Mouse (Mus musculus): ENCODE measurements around the gene Mkrn2. TPM values are rescaled to one million over a fixed set of nuclear protein-coding genes. Genes with fewer than 3 reads are reported as not detected.

The Mkrn2 gene
- polyA plus RNA-seq, 1 experiment from 2014 or later: 25.0 TPM

GRCm38 (mm10) chr6:115584176-115584575 is 17.5 kb upstream of the Mkrn2 start:
- no peak for DNase-seq (ENCODE audit: low spot score)
- Histone ChIP-seq H3K36me3 (peaks cover 22% of the 10 kb centered on the region), H3K27ac (no peak overlapping the region), H3K4me1 (replicated peaks) (no peaks in the 10 kb centered on the region), H3K9me3 (no peaks in the 10 kb centered on the region), H3K4me3 (no peak overlapping the region), H3K27me3 (ENCODE audit: insufficient read depth, poor library complexity, severe bottlenecking) (no peaks in the 10 kb centered on the region)
- WGBS: 76% methylated on average over 3 of the region's 3 CpGs

- Histone ChIP-seq H3K4me3 (no peak overlapping the region), H3K4me1 (replicated peaks) (no peaks in the 10 kb centered on the region), H3K9me3 (no peaks in the 10 kb centered on the region), H3K27me3 (ENCODE audit: insufficient read depth, poor library complexity, severe bottlenecking) (no peaks in the 10 kb centered on the region), H3K36me3 (peaks cover 4% of the 10 kb centered on the region; the same call in 1 of the 2 replicates), H3K27ac (no peak overlapping the region)
- WGBS: 91% methylated on average over 10 of the region's 10 CpGs
- DNase-seq (ENCODE audit: low spot score): no peak
Observed at GRCm38 (mm10) chr6:115586321-115586720, 15.4 kb upstream of the Mkrn2 start.

GRCm38 (mm10) chr6:115591692-115592359 is 9.9 kb upstream of the Mkrn2 start:
- DNase-seq (ENCODE audit: low spot score): no peak
- 86% methylated on average over 19 of the region's 19 CpGs for WGBS
- Histone ChIP-seq H3K4me3 (no peak overlapping the region), H3K36me3 (no peaks in the 10 kb centered on the region), H3K9me3 (no peaks in the 10 kb centered on the region), H3K4me1 (replicated peaks) (no peaks in the 10 kb centered on the region), H3K27me3 (ENCODE audit: insufficient read depth, poor library complexity, severe bottlenecking) (no peaks in the 10 kb centered on the region), H3K27ac (no peak overlapping the region)

GRCm38 (mm10) chr6:115592458-115592857 is 9.2 kb upstream of the Mkrn2 start, which contains the start of gene Mkrn2os:
Mkrn2os (minus strand) TSS chr6:115592576.
- DNase-seq (ENCODE audit: low spot score): no peak
- 69% methylated on average over 5 of the region's 5 CpGs for WGBS

GRCm38 (mm10) chr6:115593252-115593651 is 8.4 kb upstream of the Mkrn2 start:
- DNase-seq (ENCODE audit: low spot score): no peak
- 82% methylated on average over 4 of the region's 4 CpGs for WGBS
- Histone ChIP-seq H3K9me3 (no peaks in the 10 kb centered on the region), H3K4me3 (no peak overlapping the region), H3K4me1 (replicated peaks) (no peaks in the 10 kb centered on the region), H3K27me3 (ENCODE audit: insufficient read depth, poor library complexity, severe bottlenecking) (no peaks in the 10 kb centered on the region), H3K27ac (no peak overlapping the region), H3K36me3 (no peaks in the 10 kb centered on the region)

More at GRCm38 (mm10) chr6:115592458-115592857, 9.2 kb upstream of the Mkrn2 start, which contains the start of gene Mkrn2os:
- Histone ChIP-seq H3K9me3 (no peaks in the 10 kb centered on the region), H3K4me1 (replicated peaks) (no peaks in the 10 kb centered on the region), H3K27ac (no peak within 1 kb of the TSS), H3K36me3 (no peaks in the 10 kb centered on the region), H3K27me3 (ENCODE audit: insufficient read depth, poor library complexity, severe bottlenecking) (no peaks in the 10 kb centered on the region), H3K4me3 (no peak within 1 kb of the TSS)

- H3K27me3 ChIP-seq (ENCODE audit: insufficient read depth, poor library complexity, severe bottlenecking): no peaks in the 10 kb centered on the region
- no peaks in the 10 kb centered on the region for H3K4me1 ChIP-seq (replicated peaks)
- DNase-seq (ENCODE audit: low spot score): no peak
- H3K4me3 ChIP-seq: no peak overlapping the region
- no peaks in the 10 kb centered on the region for H3K9me3 ChIP-seq
- WGBS: 83% methylated on average over 3 of the region's 3 CpGs
- no peaks in the 10 kb centered on the region for H3K36me3 ChIP-seq
- no peak overlapping the region for H3K27ac ChIP-seq
Observed at GRCm38 (mm10) chr6:115594463-115594862, 7.2 kb upstream of the Mkrn2 start.

- H3K9me3 ChIP-seq: no peaks in the 10 kb centered on the region
- no peak overlapping the region for H3K27ac ChIP-seq
- H3K36me3 ChIP-seq: no peaks in the 10 kb centered on the region
- no peaks in the 10 kb centered on the region for H3K4me1 ChIP-seq (replicated peaks)
- no peak for DNase-seq (ENCODE audit: low spot score)
- H3K4me3 ChIP-seq: no peak overlapping the region
- H3K27me3 ChIP-seq (ENCODE audit: insufficient read depth, poor library complexity, severe bottlenecking): no peaks in the 10 kb centered on the region
- 70% methylated on average over 3 of the region's 3 CpGs for WGBS
Observed at GRCm38 (mm10) chr6:115595667-115596066, 6.0 kb upstream of the Mkrn2 start.

- H3K4me1 ChIP-seq (replicated peaks): peaks cover 15% of the 10 kb centered on the region
- H3K36me3 ChIP-seq: peaks cover 11% of the 10 kb centered on the region; the same call in 1 of the 2 replicates
- no peaks in the 10 kb centered on the region for H3K9me3 ChIP-seq
- H3K4me3 ChIP-seq: peak overlapping the region; percentile 97
- no peaks in the 10 kb centered on the region for H3K27me3 ChIP-seq (ENCODE audit: insufficient read depth, poor library complexity, severe bottlenecking)
- 66% methylated on average over 4 of the region's 4 CpGs for WGBS
- peak overlapping the region; percentile 92 for H3K27ac ChIP-seq
- DNase-seq (ENCODE audit: low spot score): no peak
Observed at GRCm38 (mm10) chr6:115601322-115601714, 384 bp upstream of the Mkrn2 start.

GRCm38 (mm10) chr6:115606461-115606860 is 4.8 kb downstream of the Mkrn2 start:
- Histone ChIP-seq H3K27me3 (ENCODE audit: insufficient read depth, poor library complexity, severe bottlenecking) (no peaks in the 10 kb centered on the region), H3K9me3 (no peaks in the 10 kb centered on the region), H3K36me3 (peaks cover 35% of the 10 kb centered on the region), H3K4me1 (replicated peaks) (peaks cover 25% of the 10 kb centered on the region), H3K27ac (no peak overlapping the region), H3K4me3 (no peak overlapping the region)
- 83% methylated on average over 1 of the region's 1 CpGs for WGBS
- no peak for DNase-seq (ENCODE audit: low spot score)

GRCm38 (mm10) chr6:115607429-115607828 is 5.7 kb downstream of the Mkrn2 start:
- WGBS: 77% methylated on average over 4 of the region's 4 CpGs
- Histone ChIP-seq H3K36me3 (peaks cover 45% of the 10 kb centered on the region), H3K27ac (no peak overlapping the region)

GRCm38 (mm10) chr6:115609121-115609520 is 7.4 kb downstream of the Mkrn2 start:
- WGBS: 69% methylated on average over 3 of the region's 3 CpGs
- Histone ChIP-seq H3K27ac (no peak overlapping the region), H3K9me3 (no peaks in the 10 kb centered on the region), H3K4me3 (no peak overlapping the region), H3K36me3 (peaks cover 62% of the 10 kb centered on the region), H3K27me3 (ENCODE audit: insufficient read depth, poor library complexity, severe bottlenecking) (no peaks in the 10 kb centered on the region), H3K4me1 (replicated peaks) (0 out of 2 replicates have a peak, but pooled peaks cover 9% of the 10 kb centered on the region)
- peak; percentile 40 for DNase-seq (ENCODE audit: low spot score)

More at GRCm38 (mm10) chr6:115607429-115607828, 5.7 kb downstream of the Mkrn2 start:
- Histone ChIP-seq H3K4me1 (replicated peaks) (peaks cover 20% of the 10 kb centered on the region), H3K4me3 (no peak overlapping the region), H3K9me3 (no peaks in the 10 kb centered on the region), H3K27me3 (ENCODE audit: insufficient read depth, poor library complexity, severe bottlenecking) (no peaks in the 10 kb centered on the region)
- DNase-seq (ENCODE audit: low spot score): no peak

- no peak for DNase-seq (ENCODE audit: low spot score)
- 93% methylated on average over 5 of the region's 5 CpGs for WGBS
- Histone ChIP-seq H3K27ac (no peak overlapping the region), H3K4me3 (no peak overlapping the region), H3K27me3 (ENCODE audit: insufficient read depth, poor library complexity, severe bottlenecking) (no peaks in the 10 kb centered on the region), H3K9me3 (no peaks in the 10 kb centered on the region), H3K36me3 (peaks cover 72% of the 10 kb centered on the region), H3K4me1 (replicated peaks) (0 out of 2 replicates have a peak, but pooled peaks cover 9% of the 10 kb centered on the region)
Observed at GRCm38 (mm10) chr6:115610301-115610700, 8.6 kb downstream of the Mkrn2 start.

GRCm38 (mm10) chr6:115613793-115614192 is 12.1 kb downstream of the Mkrn2 start:
- peaks cover 95% of the 10 kb centered on the region for H3K36me3 ChIP-seq
- no peak overlapping the region for H3K27ac ChIP-seq
- no peak for DNase-seq (ENCODE audit: low spot score)

More at GRCm38 (mm10) chr6:115613793-115614192, 12.1 kb downstream of the Mkrn2 start:
- H3K27me3 ChIP-seq (ENCODE audit: insufficient read depth, poor library complexity, severe bottlenecking): no peaks in the 10 kb centered on the region
- H3K4me3 ChIP-seq: no peak overlapping the region
- H3K9me3 ChIP-seq: no peaks in the 10 kb centered on the region
- no peaks in the 10 kb centered on the region for H3K4me1 ChIP-seq (replicated peaks)
